Mouse (Mus musculus) hindbrain, embryonic 14.5 days (tissue): ENCODE measurements at regions not wholly inside any gene's neighbourhood (a gene's known extent, or its start where the extent isn't known, plus 50 kb on each side); places are given as distances from the start of the nearest gene placed in this dataset.

ENCODE experiments used
- ATAC-seq: fragments of 200-750 bp; cut with Nextera tagmentation; 2 replicates; pipeline ENCODE4 v1.8.0; 2017; ENCODE audit warnings: moderate number of reproducible peaks, mild to moderate bottlenecking, moderate TSS enrichment, moderate library complexity; ENCODE audit not compliant: low FRiP score
- DNase-seq: peaks from one replicate; pipeline ENCODE4 v3.0.0-alpha.2; 2015; ENCODE audit warnings: low spot score
- H3K27ac ChIP-seq: fragments of 300-500 bp; sonication (generic); 2 replicates; pipeline ENCODE4 v1.5.1; 2014; ENCODE audit warnings: mild to moderate bottlenecking, moderate library complexity
- H3K27me3 ChIP-seq: fragments of 300-500 bp; sonication (generic); 2 replicates; pipeline ENCODE4 v1.6.1; 2014; ENCODE audit warnings: mild to moderate bottlenecking, low read length, mixed read lengths; ENCODE audit not compliant: control insufficient read depth, insufficient read depth
- H3K36me3 ChIP-seq: fragments of 300-500 bp; sonication (generic); replicated peaks from 2 replicates; pipeline ENCODE4 v1.6.1; 2014; ENCODE audit not compliant: control insufficient read depth, insufficient read depth
- H3K4me1 ChIP-seq: fragments of 300-500 bp; sonication (generic); replicated peaks from 2 replicates; pipeline ENCODE4 v1.6.1; 2014; ENCODE audit warnings: antibody characterized with exemption, low read length, mixed read lengths; ENCODE audit not compliant: control insufficient read depth, insufficient read depth
- H3K4me2 ChIP-seq: fragments of 300-500 bp; sonication (generic); replicated peaks from 2 replicates; pipeline ENCODE4 v1.6.1; 2014; ENCODE audit warnings: mild to moderate bottlenecking, moderate library complexity
- H3K4me3 ChIP-seq: fragments of 300-500 bp; sonication (generic); replicated peaks from 2 replicates; pipeline ENCODE4 v1.5.1; 2014; ENCODE audit warnings: mild to moderate bottlenecking, low read length
- H3K9ac ChIP-seq: fragments of 300-500 bp; sonication (generic); 2 replicates; pipeline ENCODE4 v1.6.1; 2014
- H3K9me3 ChIP-seq: fragments of 300-500 bp; sonication (generic); 2 replicates; pipeline ENCODE4 v1.6.1; 2016; ENCODE audit warnings: low read length; ENCODE audit not compliant: control insufficient read depth
- WGBS: fragments of 180-500 bp; shearing (Covaris S2); extraction: QIAGEN DNeasy Blood & Tissue Kit; methylation state at CpG from one replicate; pipeline ENCODE4 v1.1.7; 2014; 5-methylcytosine and 5-hydroxymethylcytosine counted together

DNA sequence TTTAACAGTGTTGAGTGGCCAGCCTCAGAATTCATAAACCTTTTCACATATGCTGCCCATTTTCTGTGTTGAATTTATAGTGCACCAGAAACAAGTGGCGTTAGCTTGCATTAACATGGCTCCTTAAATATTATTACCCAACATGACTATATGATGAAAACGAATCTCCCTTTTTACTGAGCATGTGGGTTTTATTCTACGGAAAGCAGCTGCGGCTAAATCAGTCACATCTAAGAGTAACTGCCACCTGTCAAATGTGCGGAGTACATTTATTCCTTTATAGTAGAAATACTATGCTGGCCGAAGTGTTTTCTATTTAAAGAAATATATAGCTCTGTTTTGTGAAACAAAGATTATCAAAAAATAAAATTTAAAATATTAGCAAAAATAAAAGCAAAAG, 188.5 kb upstream of the Adamts5 start:
- no peak overlapping the region for H3K9ac ChIP-seq
- no peak overlapping the region for H3K4me3 ChIP-seq
- DNase-seq: no peak
- 94% methylated on average over 6 of the region's 6 CpGs for WGBS
- no peaks in the 10 kb centered on the region for H3K27me3 ChIP-seq
- no peaks in the 10 kb centered on the region for H3K36me3 ChIP-seq
- H3K9me3 ChIP-seq: no peaks in the 10 kb centered on the region
- no peak overlapping the region for H3K27ac ChIP-seq
- H3K4me1 ChIP-seq: no peaks in the 10 kb centered on the region
- no peak overlapping the region for H3K4me2 ChIP-seq
- no peak for ATAC-seq

- no peak overlapping the region for H3K4me2 ChIP-seq
- H3K4me1 ChIP-seq: no peaks in the 10 kb centered on the region
- no peaks in the 10 kb centered on the region for H3K36me3 ChIP-seq
- ATAC-seq (no peak), DNase-seq (no peak)
- H3K9ac ChIP-seq: no peak overlapping the region
- 85% methylated on average over 3 of the region's 3 CpGs for WGBS
- no peaks in the 10 kb centered on the region for H3K27me3 ChIP-seq
- H3K27ac ChIP-seq: no peak overlapping the region
- H3K9me3 ChIP-seq: no peaks in the 10 kb centered on the region
- H3K4me3 ChIP-seq: no peak overlapping the region
These were observed 185.8 kb upstream of the Adamts5 start for GRCm38 (mm10) chr16:86087421-86087820.

GRCm38 (mm10) chr16:86067628-86068364, 166.2 kb upstream of the Adamts5 start:
- H3K4me3 ChIP-seq: no peak overlapping the region
- 45% methylated on average over 3 of the region's 3 CpGs for WGBS
- no peaks in the 10 kb centered on the region for H3K4me1 ChIP-seq
- no peaks in the 10 kb centered on the region for H3K27me3 ChIP-seq
- H3K27ac ChIP-seq: no peak overlapping the region
- no peaks in the 10 kb centered on the region for H3K9me3 ChIP-seq
- H3K9ac ChIP-seq: no peak overlapping the region
- DNase-seq (no peak), ATAC-seq (no peak)
- H3K4me2 ChIP-seq: no peak overlapping the region
- no peaks in the 10 kb centered on the region for H3K36me3 ChIP-seq

- no peaks in the 10 kb centered on the region for H3K36me3 ChIP-seq
- H3K4me2 ChIP-seq: no peak overlapping the region
- no peaks in the 10 kb centered on the region for H3K4me1 ChIP-seq
- H3K27ac ChIP-seq: no peak overlapping the region
- H3K27me3 ChIP-seq: no peaks in the 10 kb centered on the region
- WGBS: 81% methylated on average over 5 of the region's 5 CpGs
- DNase-seq: no peak
- no peak overlapping the region for H3K4me3 ChIP-seq
- no peaks in the 10 kb centered on the region for H3K9me3 ChIP-seq
- no peak overlapping the region for H3K9ac ChIP-seq
- ATAC-seq: no peak
These were observed 158.5 kb upstream of the Adamts5 start for GRCm38 (mm10) chr16:86060087-86060486.

DNA sequence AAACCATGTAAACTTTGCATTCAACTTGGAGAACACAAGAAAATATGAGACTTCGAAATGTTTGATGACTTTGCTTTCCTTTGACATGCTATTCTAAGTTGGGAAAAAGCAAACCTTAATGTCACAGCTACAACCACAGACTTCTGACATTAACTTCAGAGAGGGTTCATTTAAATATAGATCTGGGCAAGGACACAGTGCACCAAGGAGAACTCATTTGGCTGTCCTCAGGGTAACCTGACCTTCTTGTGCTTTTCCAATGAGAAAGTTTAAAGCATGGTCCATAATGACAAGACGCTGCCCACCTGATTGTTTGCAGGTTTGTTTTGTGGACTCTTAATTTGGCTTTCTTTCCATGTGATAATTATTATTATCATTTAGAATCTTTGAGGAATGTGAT, 143.1 kb upstream of the Adamts5 start:
- no peaks in the 10 kb centered on the region for H3K4me1 ChIP-seq
- H3K9ac ChIP-seq: no peak overlapping the region
- WGBS: 93% methylated on average over 2 of the region's 2 CpGs
- DNase-seq (no peak), ATAC-seq (no peak)
- H3K27me3 ChIP-seq: no peaks in the 10 kb centered on the region
- no peaks in the 10 kb centered on the region for H3K9me3 ChIP-seq
- H3K36me3 ChIP-seq: no peaks in the 10 kb centered on the region
- no peak overlapping the region for H3K4me3 ChIP-seq
- no peak overlapping the region for H3K27ac ChIP-seq
- no peak overlapping the region for H3K4me2 ChIP-seq

DNA sequence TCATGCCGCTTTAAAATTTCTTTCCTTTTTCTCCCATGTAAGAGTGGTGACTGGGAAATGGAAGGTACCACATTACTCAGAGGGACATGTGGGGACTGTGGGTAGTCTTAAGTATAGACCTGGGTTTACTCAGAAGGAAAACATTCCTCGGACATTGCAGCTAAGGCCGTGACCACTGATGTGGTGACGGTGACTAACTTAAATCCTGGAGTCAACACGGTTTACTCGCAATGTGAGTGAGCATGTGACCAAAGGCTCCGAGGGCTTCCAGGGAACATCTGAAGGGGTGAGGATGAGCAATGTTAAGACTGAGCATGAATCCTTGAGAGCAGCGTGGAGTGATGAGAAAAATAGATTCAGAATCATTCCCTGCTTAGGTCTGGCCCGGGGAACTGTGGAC, 133.1 kb upstream of the Adamts5 start:
- no peaks in the 10 kb centered on the region for H3K27me3 ChIP-seq
- H3K36me3 ChIP-seq: no peaks in the 10 kb centered on the region
- H3K4me1 ChIP-seq: no peaks in the 10 kb centered on the region
- no peak overlapping the region for H3K9ac ChIP-seq
- no peak overlapping the region for H3K27ac ChIP-seq
- WGBS: 92% methylated on average over 9 of the region's 9 CpGs
- no peaks in the 10 kb centered on the region for H3K9me3 ChIP-seq
- ATAC-seq (no peak), DNase-seq (no peak)
- H3K4me3 ChIP-seq: no peak overlapping the region
- no peak overlapping the region for H3K4me2 ChIP-seq

GRCm38 (mm10) chr16:86027700-86028099, 126.1 kb upstream of the Adamts5 start:
- H3K4me2 ChIP-seq: no peak overlapping the region
- ATAC-seq (no peak), DNase-seq (no peak)
- no peaks in the 10 kb centered on the region for H3K4me1 ChIP-seq
- H3K27ac ChIP-seq: no peak overlapping the region
- no peak overlapping the region for H3K4me3 ChIP-seq
- WGBS: 70% methylated on average over 2 of the region's 2 CpGs
- H3K27me3 ChIP-seq: no peaks in the 10 kb centered on the region
- H3K9me3 ChIP-seq: no peaks in the 10 kb centered on the region
- no peak overlapping the region for H3K9ac ChIP-seq
- no peaks in the 10 kb centered on the region for H3K36me3 ChIP-seq

GRCm38 (mm10) chr16:86015336-86015735, 113.7 kb upstream of the Adamts5 start:
- Histone ChIP-seq H3K9ac (no peak overlapping the region), H3K36me3 (no peaks in the 10 kb centered on the region), H3K4me1 (no peaks in the 10 kb centered on the region), H3K9me3 (no peaks in the 10 kb centered on the region), H3K27me3 (no peaks in the 10 kb centered on the region), H3K27ac (no peak overlapping the region), H3K4me3 (no peak overlapping the region), H3K4me2 (no peak overlapping the region)
- ATAC-seq (no peak), DNase-seq (no peak)
- WGBS: 89% methylated on average over 1 of the region's 1 CpGs

DNA sequence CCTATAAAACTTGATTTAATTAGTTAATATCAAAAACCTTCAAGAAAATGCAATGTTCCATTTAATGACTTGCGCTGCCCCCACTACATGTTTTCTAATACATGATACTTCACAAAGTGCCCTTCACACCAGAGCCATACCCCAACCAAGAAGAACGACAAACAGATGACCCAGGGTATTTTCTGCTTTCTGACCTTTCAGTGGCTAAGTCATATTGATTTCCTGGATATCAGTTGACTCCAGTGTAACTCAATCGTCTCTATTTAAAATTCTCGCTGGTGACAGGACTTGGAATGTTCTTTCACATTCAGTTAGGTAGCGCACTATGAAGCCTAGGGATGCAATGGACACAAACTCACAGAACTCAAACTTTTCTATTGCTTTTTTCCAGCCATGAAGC, 109.4 kb upstream of the Adamts5 start:
- no peak overlapping the region for H3K27ac ChIP-seq
- ATAC-seq: no peak
- no peak for DNase-seq
- H3K9me3 ChIP-seq: no peaks in the 10 kb centered on the region
- WGBS: 87% methylated on average over 5 of the region's 5 CpGs
- no peaks in the 10 kb centered on the region for H3K4me1 ChIP-seq
- no peaks in the 10 kb centered on the region for H3K27me3 ChIP-seq
- H3K36me3 ChIP-seq: no peaks in the 10 kb centered on the region
- H3K9ac ChIP-seq: no peak overlapping the region
- H3K4me2 ChIP-seq: no peak overlapping the region
- H3K4me3 ChIP-seq: no peak overlapping the region
